Mouse (Mus musculus) small intestine, adult 2 months (tissue): ENCODE measurements around the gene Ace3. TPM values are rescaled to one million over a fixed set of nuclear protein-coding genes. Genes with fewer than 3 reads are reported as not detected.

Source experiments
- H3K27ac ChIP-seq: fragments of 200-500 bp; 2 replicates; pipeline ENCODE4 v1.5.1; 2012; ENCODE audit warnings: low read depth, low read length, control low read depth, inconsistent platforms; ENCODE audit not compliant: insufficient read depth
- H3K27me3 ChIP-seq: fragments of 200-500 bp; 2 replicates; pipeline ENCODE4 v1.6.1; 2012; ENCODE audit warnings: mild to moderate bottlenecking, moderate library complexity, low read length, inconsistent platforms; ENCODE audit not compliant: control insufficient read depth, insufficient read depth
- H3K36me3 ChIP-seq: fragments of 200-500 bp; 2 replicates; pipeline ENCODE4 v1.6.1; 2012; ENCODE audit warnings: mild to moderate bottlenecking, low read length, control low read depth, inconsistent platforms; ENCODE audit not compliant: control insufficient read depth, insufficient read depth
- H3K4me1 ChIP-seq: fragments of 200-500 bp; 2 replicates; pipeline ENCODE4 v1.6.1; 2012; ENCODE audit warnings: low read length, inconsistent platforms, mixed read lengths; ENCODE audit not compliant: control insufficient read depth, insufficient read depth, insufficient read length
- H3K4me3 ChIP-seq: fragments of 200-500 bp; 2 replicates; pipeline ENCODE4 v1.5.1; 2012; ENCODE audit warnings: low read depth, mild to moderate bottlenecking, control low read depth, inconsistent platforms, low read length, moderate library complexity
- CTCF ChIP-seq: fragments of 200-500 bp; IDR thresholded peaks from 2 replicates; pipeline ENCODE4 v1.5.1; 2012; ENCODE audit warnings: low read depth, mild to moderate bottlenecking, control low read depth, inconsistent platforms, low read length, moderate library complexity, mixed read lengths; ENCODE audit not compliant: insufficient replicate concordance, insufficient read length; ENCODE audit errors: extremely low read depth
- POLR2A ChIP-seq: fragments of 200-500 bp; IDR thresholded peaks from 2 replicates; pipeline ENCODE4 v1.6.1; 2012; ENCODE audit warnings: low read depth, mild to moderate bottlenecking, control low read depth, inconsistent platforms, low read length, moderate library complexity
- WGBS: fragments of 180-500 bp; shearing (Covaris S2); methylation state at CpG from one replicate; pipeline ENCODE4 v1.1.7; 2018; 5-methylcytosine and 5-hydroxymethylcytosine counted together
- polyA plus RNA-seq: library from polyadenylated mRNA; depleted of rRNA; stranded (reverse); fragments of >200 nt; gene quantifications from 2 replicates; pipeline ENCODE4 v1.2.3, GENCODE M21; 2012

The Ace3 gene
- polyA plus RNA-seq, 1 experiment = not detected

GRCm38 (mm10) chr11:105978232-105978631 is 16.2 kb upstream of the Ace3 start:
- H3K27ac ChIP-seq = no peak overlapping the region
- TF ChIP-seq POLR2A (no peak), CTCF (no peak)
- no peak overlapping the region for H3K4me3 ChIP-seq
- 77% methylated on average over 2 of the region's 2 CpGs for WGBS
- peaks cover 68% of the 10 kb centered on the region for H3K36me3 ChIP-seq
- no peaks in the 10 kb centered on the region; the same call in 1 of the 2 replicates for H3K4me1 ChIP-seq
- H3K27me3 ChIP-seq = no peaks in the 10 kb centered on the region

DNA sequence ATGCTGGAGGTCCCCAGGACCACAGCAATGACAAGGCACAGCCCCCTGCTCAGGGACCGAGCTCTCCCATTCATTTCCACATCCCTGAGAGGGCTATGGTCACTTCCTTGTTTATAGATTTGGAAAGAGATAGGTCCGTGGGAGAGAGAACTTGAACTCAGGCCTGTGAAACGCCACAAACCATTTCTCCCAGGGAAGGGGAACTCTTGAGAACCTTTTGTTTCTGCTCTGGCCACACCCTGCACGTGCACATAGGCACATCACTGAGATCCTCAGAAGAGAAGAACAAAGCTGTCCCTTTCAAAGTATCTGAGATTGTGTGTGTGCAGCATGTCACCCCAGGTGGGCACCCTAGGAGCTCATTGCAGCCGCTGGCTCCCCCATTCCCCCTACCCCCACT is 15.8 kb upstream of the Ace3 start:
- 0 out of 2 replicates have a peak overlapping the region, but pooled peaks have one; percentile 12 for H3K27ac ChIP-seq
- no peaks in the 10 kb centered on the region; the same call in 1 of the 2 replicates for H3K4me1 ChIP-seq
- no peak overlapping the region for H3K4me3 ChIP-seq
- WGBS = 55% methylated on average over 5 of the region's 5 CpGs
- no peaks in the 10 kb centered on the region for H3K27me3 ChIP-seq
- H3K36me3 ChIP-seq = peaks cover 67% of the 10 kb centered on the region
- no peak for TF ChIP-seq POLR2A
- TF ChIP-seq CTCF = no peak

DNA sequence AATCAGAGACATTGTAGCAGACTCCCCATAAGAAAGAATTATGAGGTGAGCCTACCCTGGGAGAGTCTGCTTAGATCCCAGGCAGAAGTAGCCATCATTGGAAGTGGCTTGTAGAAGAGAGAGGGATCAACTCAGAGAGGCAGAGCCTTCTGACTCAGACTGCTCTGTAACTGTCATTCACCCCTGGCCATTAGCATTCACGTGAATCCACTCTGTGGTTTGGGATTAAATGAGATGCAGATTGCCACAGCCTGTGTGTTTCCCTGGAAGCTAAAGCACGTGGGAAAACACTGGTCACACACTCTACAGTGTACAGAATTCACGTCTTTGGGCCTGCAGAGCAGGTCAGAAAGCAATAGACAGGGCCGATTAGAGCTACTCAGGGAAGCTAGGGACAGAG is 10.0 kb upstream of the Ace3 start:
- no peak overlapping the region for H3K27ac ChIP-seq
- no peaks in the 10 kb centered on the region for H3K4me1 ChIP-seq
- H3K36me3 ChIP-seq = peaks cover 74% of the 10 kb centered on the region
- H3K4me3 ChIP-seq = no peak overlapping the region
- peaks cover 4% of the 10 kb centered on the region; the same call in 1 of the 2 replicates for H3K27me3 ChIP-seq
- TF ChIP-seq CTCF = no peak
- TF ChIP-seq POLR2A = no peak
- 79% methylated on average over 4 of the region's 4 CpGs for WGBS

GRCm38 (mm10) chr11:105987446-105987845 is 7.0 kb upstream of the Ace3 start:
- no peak for TF ChIP-seq POLR2A
- TF ChIP-seq CTCF = no peak
- no peak overlapping the region; the same call in 1 of the 2 replicates for H3K27ac ChIP-seq
- WGBS = 49% methylated on average over 6 of the region's 6 CpGs

GRCm38 (mm10) chr11:105989446-105989845 is 5.0 kb upstream of the Ace3 start:
- WGBS = 74% methylated on average over 6 of the region's 6 CpGs
- no peak for TF ChIP-seq CTCF
- no peak for TF ChIP-seq POLR2A
- Histone ChIP-seq H3K4me3 (no peak overlapping the region), H3K27ac (no peak overlapping the region), H3K36me3 (peaks cover 44% of the 10 kb centered on the region), H3K27me3 (peaks cover 4% of the 10 kb centered on the region; the same call in 1 of the 2 replicates), H3K4me1 (no peaks in the 10 kb centered on the region)

More at GRCm38 (mm10) chr11:105987446-105987845, 7.0 kb upstream of the Ace3 start:
- peaks cover 48% of the 10 kb centered on the region for H3K36me3 ChIP-seq
- no peaks in the 10 kb centered on the region for H3K4me1 ChIP-seq
- H3K27me3 ChIP-seq = peaks cover 4% of the 10 kb centered on the region; the same call in 1 of the 2 replicates
- H3K4me3 ChIP-seq = no peak overlapping the region

DNA sequence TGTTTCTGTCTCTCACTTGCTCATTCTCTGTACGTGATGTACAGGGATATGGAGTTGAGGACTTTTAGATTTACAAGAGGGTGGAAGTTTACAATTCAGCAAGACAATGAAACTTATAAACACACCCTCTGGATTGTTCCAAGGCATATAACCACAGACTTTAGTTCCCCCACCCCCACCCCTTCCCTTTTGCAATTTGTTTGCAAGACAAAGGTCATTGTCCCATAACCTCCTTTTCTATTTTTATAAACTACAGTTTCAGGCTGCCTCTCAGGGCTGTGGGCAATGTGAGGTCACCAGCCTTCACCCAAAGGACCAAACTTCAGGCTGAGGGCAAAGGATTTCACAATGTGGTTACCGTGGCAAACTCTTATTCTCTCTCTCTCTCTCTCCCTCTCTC is 4.2 kb upstream of the Ace3 start:
- Histone ChIP-seq H3K4me3 (no peak overlapping the region), H3K27me3 (peaks cover 4% of the 10 kb centered on the region; the same call in 1 of the 2 replicates), H3K36me3 (peaks cover 36% of the 10 kb centered on the region), H3K4me1 (no peaks in the 10 kb centered on the region), H3K27ac (no peak overlapping the region)
- no peak for TF ChIP-seq CTCF
- no peak for TF ChIP-seq POLR2A
- 18% methylated on average over 2 of the region's 2 CpGs for WGBS

DNA sequence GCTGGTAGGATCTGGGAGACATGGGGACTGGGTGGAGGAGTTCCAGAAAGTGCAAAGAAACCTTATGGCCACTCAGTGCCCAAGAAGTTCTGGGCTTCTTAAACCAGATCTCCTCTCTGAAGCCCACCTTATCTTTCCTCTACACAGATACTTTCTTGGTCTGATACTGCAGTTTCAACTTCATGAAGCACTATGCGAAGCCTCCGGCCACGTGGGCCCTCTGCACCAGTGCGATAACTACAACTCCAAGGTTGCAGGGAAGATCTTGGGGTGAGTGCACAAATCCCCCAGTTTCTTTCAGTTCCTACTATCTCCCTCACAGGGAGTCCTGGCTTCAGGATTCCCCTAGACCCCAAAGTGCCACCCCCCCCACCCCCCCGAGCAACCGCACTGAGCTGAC is 5.6 kb downstream of the Ace3 start:
- TF ChIP-seq POLR2A (no peak), CTCF (no peak)
- Histone ChIP-seq H3K36me3 (no peaks in the 10 kb centered on the region), H3K4me3 (no peak overlapping the region), H3K27me3 (no peaks in the 10 kb centered on the region), H3K27ac (no peak overlapping the region), H3K4me1 (peaks cover under 1% of the 10 kb centered on the region; the same call in 1 of the 2 replicates)
- WGBS = 92% methylated on average over 6 of the region's 6 CpGs
